Mouse (Mus musculus): ENCODE data around the gene Cct3. TPM values are rescaled to one million over a fixed set of nuclear protein-coding genes. Genes with fewer than 3 reads are reported as not detected.
"Not testable (repeated sequence)": the region's sequence is repeated elsewhere in the genome, so short reads cannot be mapped to it uniquely, and the experiment has no call there.

Gene Cct3
- polyA plus RNA-seq, 1 experiment from 2014 or later: 442 TPM

GRCm38 (mm10) chr3:88367517-88367916 lies 70.6 kb downstream of the Cct3 start:
- not testable (repeated sequence) for H3K4me2 ChIP-seq; H3K9ac ChIP-seq; H3K36me3 ChIP-seq (replicated peaks); H3K4me1 ChIP-seq; H3K4me3 ChIP-seq; H3K27ac ChIP-seq; H3K9me3 ChIP-seq
- 0 out of 2 replicates have a peak, but pooled peaks have one; percentile 32 for ATAC-seq (replicated peaks)
- peaks cover 14% of the 10 kb centered on the region for H3K27me3 ChIP-seq (replicated peaks)
- WGBS: 62% methylated on average over 4 of the region's 7 CpGs

GRCm38 (mm10) chr3:88368511-88368910 lies 71.6 kb downstream of the Cct3 start:
- not testable (repeated sequence) for H3K4me3 ChIP-seq; H3K4me1 ChIP-seq; H3K9ac ChIP-seq; ATAC-seq (replicated peaks); H3K36me3 ChIP-seq (replicated peaks); H3K9me3 ChIP-seq; H3K27ac ChIP-seq; H3K4me2 ChIP-seq
- WGBS: 92% methylated on average over 7 of the region's 7 CpGs
- H3K27me3 ChIP-seq (replicated peaks): peaks cover 14% of the 10 kb centered on the region

Other genes with a start within 250 kb of the Cct3 start
- 158 and 159 TPM in 2 replicates for gene Naxe, start 238.6 kb upstream of the Cct3 start, polyA plus RNA-seq (2015; fragmentation: Nextera tagmentation; extraction: Ambion mirVana)
- gene Ttc24, start 218.8 kb upstream of the Cct3 start, polyA plus RNA-seq (2015; fragmentation: Nextera tagmentation; extraction: Ambion mirVana): not detected in 2 replicates
- 2.7 and 3.0 TPM in 2 replicates for gene Iqgap3, start 215.1 kb upstream of the Cct3 start, polyA plus RNA-seq (2015; fragmentation: Nextera tagmentation; extraction: Ambion mirVana)
- 23.2 and 25.3 TPM in 2 replicates for gene Mef2d, start 154.7 kb upstream of the Cct3 start, polyA plus RNA-seq (2015; fragmentation: Nextera tagmentation; extraction: Ambion mirVana)
- gene Rhbg, start 42.4 kb upstream of the Cct3 start, polyA plus RNA-seq (2015; fragmentation: Nextera tagmentation; extraction: Ambion mirVana): 0.14 TPM in 2 replicates
- not detected in 2 replicates for gene Gm38392, start 9.9 kb upstream of the Cct3 start, polyA plus RNA-seq (2015; fragmentation: Nextera tagmentation; extraction: Ambion mirVana)
- gene Tsacc, start 117 bp upstream of the Cct3 start, polyA plus RNA-seq (2015; fragmentation: Nextera tagmentation; extraction: Ambion mirVana): 8.7 and 9.9 TPM in 2 replicates
- 106 and 107 TPM in 2 replicates for gene Glmp, start 27.9 kb downstream of the Cct3 start, polyA plus RNA-seq (2015; fragmentation: Nextera tagmentation; extraction: Ambion mirVana)
- 1.1 and 1.6 TPM in 2 replicates for gene Tmem79, start 39.0 kb downstream of the Cct3 start, polyA plus RNA-seq (2015; fragmentation: Nextera tagmentation; extraction: Ambion mirVana)
- gene Smg5, start 39.1 kb downstream of the Cct3 start, polyA plus RNA-seq (2015; fragmentation: Nextera tagmentation; extraction: Ambion mirVana): 73.2 and 74.9 TPM in 2 replicates
- gene Paqr6, start 67.5 kb downstream of the Cct3 start, polyA plus RNA-seq (2015; fragmentation: Nextera tagmentation; extraction: Ambion mirVana): 1.1 and 1.8 TPM in 2 replicates
- gene Bglap3, start 75.6 kb downstream of the Cct3 start, polyA plus RNA-seq (2015; fragmentation: Nextera tagmentation; extraction: Ambion mirVana): not detected in 2 replicates
- gene Bglap2, start 81.6 kb downstream of the Cct3 start, polyA plus RNA-seq (2015; fragmentation: Nextera tagmentation; extraction: Ambion mirVana): not detected in 2 replicates
- 0.50 TPM in 1 of 2 replicates, not detected in the other for gene Bglap, start 87.3 kb downstream of the Cct3 start, polyA plus RNA-seq (2015; fragmentation: Nextera tagmentation; extraction: Ambion mirVana)
- gene Pmf1, start 113.2 kb downstream of the Cct3 start, polyA plus RNA-seq (2015; fragmentation: Nextera tagmentation; extraction: Ambion mirVana): 23.6 and 26.7 TPM in 2 replicates
- 39.6 and 41.2 TPM in 2 replicates for gene Slc25a44, start 128.0 kb downstream of the Cct3 start, polyA plus RNA-seq (2015; fragmentation: Nextera tagmentation; extraction: Ambion mirVana)
- 39.1 and 39.3 TPM in 2 replicates for gene Sema4a, start 164.1 kb downstream of the Cct3 start, polyA plus RNA-seq (2015; fragmentation: Nextera tagmentation; extraction: Ambion mirVana)
- 51.1 and 51.6 TPM in 2 replicates for gene Lmna, start 212.8 kb downstream of the Cct3 start, polyA plus RNA-seq (2015; fragmentation: Nextera tagmentation; extraction: Ambion mirVana)
- 37.0 and 37.7 TPM in 2 replicates for gene Mex3a, start 235.3 kb downstream of the Cct3 start, polyA plus RNA-seq (2015; fragmentation: Nextera tagmentation; extraction: Ambion mirVana)